Mouse (Mus musculus): ENCODE measurements around the gene Cnot11. TPM values are rescaled to one million over a fixed set of nuclear protein-coding genes. Genes with fewer than 3 reads are reported as not detected.

Gene Cnot11
- 31.7 TPM for polyA plus RNA-seq (2015; fragmentation: Illumina TruSeq; extraction: RNeasy Lipid Tissue Mini Kit (QIAGEN cat#74804); ENCODE audit: insufficient read depth, low replicate concordance)

GRCm38 (mm10) chr1:39534831-39535230, at the start of gene Cnot11:
Gene Cnot11 (plus strand): TSS chr1:39534992.

DNA sequence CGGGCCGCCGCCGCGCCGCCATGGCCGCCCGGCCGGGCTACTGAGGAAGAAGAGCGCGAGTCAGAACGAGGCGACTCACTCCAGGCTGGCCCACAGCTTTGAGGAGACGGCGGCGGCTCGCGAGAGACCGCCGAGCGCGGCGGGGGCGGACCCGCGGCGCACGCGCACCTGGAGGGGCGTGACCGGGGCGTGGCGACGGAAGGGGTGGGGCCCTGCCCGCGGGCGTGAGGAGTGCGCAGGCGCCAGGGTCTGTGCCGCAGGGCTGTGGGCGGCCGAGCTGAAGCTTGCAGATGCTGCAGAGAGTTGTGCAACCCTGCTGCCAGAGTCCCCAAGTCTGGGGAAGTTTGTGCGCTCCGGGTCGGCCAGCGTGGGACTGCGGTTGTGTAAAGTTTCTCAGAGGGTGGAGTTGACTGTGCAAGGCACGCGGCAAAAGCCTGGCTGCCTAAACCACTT, 42.5 kb downstream of the Cnot11 start, which contains the start of gene Rnf149:
Gene Rnf149, minus strand, starts transcription at position 153 of the 453 bp plus-strand sequence.

Other genes with a start within 250 kb of the Cnot11 start
- 2,346 TPM for gene Rpl31, start 167.2 kb upstream of the Cnot11 start, polyA plus RNA-seq (2015; fragmentation: Illumina TruSeq; extraction: RNeasy Lipid Tissue Mini Kit (QIAGEN cat#74804); ENCODE audit: insufficient read depth, low replicate concordance)
- gene Tbc1d8, start 56.2 kb upstream of the Cnot11 start, polyA plus RNA-seq (2015; fragmentation: Illumina TruSeq; extraction: RNeasy Lipid Tissue Mini Kit (QIAGEN cat#74804); ENCODE audit: insufficient read depth, low replicate concordance) = 38.7 TPM
- gene Rnf149, start 42.4 kb downstream of the Cnot11 start, polyA plus RNA-seq (2015; fragmentation: Illumina TruSeq; extraction: RNeasy Lipid Tissue Mini Kit (QIAGEN cat#74804); ENCODE audit: insufficient read depth, low replicate concordance) = 44.6 TPM
- gene Creg2, start 116.5 kb downstream of the Cnot11 start, polyA plus RNA-seq (2015; fragmentation: Illumina TruSeq; extraction: RNeasy Lipid Tissue Mini Kit (QIAGEN cat#74804); ENCODE audit: insufficient read depth, low replicate concordance) = 0.11 TPM
- gene Rfx8, start 186.0 kb downstream of the Cnot11 start, polyA plus RNA-seq (2015; fragmentation: Illumina TruSeq; extraction: RNeasy Lipid Tissue Mini Kit (QIAGEN cat#74804); ENCODE audit: insufficient read depth, low replicate concordance) = not detected